Mouse (Mus musculus): ENCODE data around the gene Lima1. TPM values are rescaled to one million over a fixed set of nuclear protein-coding genes. Genes with fewer than 3 reads are reported as not detected.
"Not testable (repeated sequence)": the region's sequence is repeated elsewhere in the genome, so short reads cannot be mapped to it uniquely, and the experiment has no call there.

Lima1 gene
- total RNA-seq, 4 experiments from 2014 or later: 11.0 to 14.6 (median 13.1) TPM

GRCm38 (mm10) chr15:99837561-99837960 is 37.7 kb downstream of the Lima1 start:
- no peak for DNase-seq (ENCODE audit: low spot score in 2 of 2)

GRCm38 (mm10) chr15:99835191-99835590 is 40.1 kb downstream of the Lima1 start:
- no peak for DNase-seq (ENCODE audit: low spot score in 2 of 2)

- no peak for DNase-seq (ENCODE audit: low spot score in 2 of 2)
Measured at GRCm38 (mm10) chr15:99834681-99835080, 40.6 kb downstream of the Lima1 start.

DNA sequence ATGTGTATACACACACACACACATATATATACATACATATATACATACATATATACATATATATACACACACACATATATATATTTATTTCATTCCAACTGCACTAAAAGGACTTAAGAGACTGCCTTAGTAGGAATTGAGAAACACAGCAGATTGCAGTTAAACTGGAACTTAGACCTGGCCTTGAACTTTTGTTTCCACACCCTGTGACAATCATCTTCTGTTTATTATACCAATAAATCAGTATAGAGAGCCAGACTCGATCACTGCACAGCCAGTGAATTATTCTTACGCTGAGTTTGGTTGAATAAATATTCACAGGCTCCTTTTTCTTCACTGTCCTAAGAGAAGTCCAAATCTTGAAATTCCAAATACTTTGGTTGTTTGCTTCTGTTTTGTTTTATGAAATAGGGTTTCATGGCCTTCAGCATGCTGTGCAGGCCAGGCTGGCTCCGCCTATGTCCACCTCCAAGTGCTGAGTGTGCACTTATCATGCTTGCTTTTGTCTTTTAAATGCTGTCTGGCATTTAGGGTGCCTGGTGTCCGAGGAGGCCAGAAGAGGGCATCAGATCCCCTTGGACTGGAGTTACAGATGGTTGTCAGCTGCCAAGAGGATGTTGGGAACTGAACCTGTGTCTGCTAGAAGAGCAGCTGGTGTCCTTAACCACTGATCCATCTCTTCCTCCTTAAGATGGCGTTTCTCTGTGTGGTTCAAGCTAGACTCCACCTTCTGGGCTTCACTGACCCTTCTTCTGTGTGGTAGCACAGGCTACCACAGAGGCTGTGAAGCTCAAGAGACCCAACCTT is 41.4 kb downstream of the Lima1 start:
- DNase-seq (ENCODE audit: low spot score in 2 of 2): no peak

- DNase-seq (ENCODE audit: low spot score in 2 of 2): no peak
Measured at GRCm38 (mm10) chr15:99831535-99831934, 43.7 kb downstream of the Lima1 start.

- no peak for DNase-seq (ENCODE audit: low spot score in 2 of 2)
Measured at GRCm38 (mm10) chr15:99828061-99828460, 47.2 kb downstream of the Lima1 start.

GRCm38 (mm10) chr15:99826210-99826888 is 48.9 kb downstream of the Lima1 start:
- DNase-seq (ENCODE audit: low spot score in 2 of 2): no peak

DNA sequence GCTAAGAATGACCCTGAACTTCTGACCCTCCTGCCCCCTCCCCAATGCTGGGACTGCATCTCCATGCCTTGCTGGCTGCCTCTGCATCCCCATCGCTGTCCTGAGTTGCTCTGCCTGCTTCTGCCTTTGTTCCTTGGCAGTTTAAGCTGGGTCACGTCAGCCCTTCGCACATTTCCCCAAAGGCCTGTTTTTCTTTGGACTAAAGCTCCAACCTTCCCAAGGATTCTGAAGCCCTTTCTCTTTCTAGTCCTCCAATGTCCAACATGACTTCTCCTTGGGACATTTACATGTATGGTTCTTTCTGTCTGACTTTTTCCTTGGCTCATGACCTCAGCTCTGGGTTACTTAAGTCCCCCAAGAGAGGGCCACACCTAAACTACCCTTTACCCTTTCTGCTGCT is 50.0 kb downstream of the Lima1 start:
- DNase-seq (ENCODE audit: low spot score in 2 of 2): no peak

DNA sequence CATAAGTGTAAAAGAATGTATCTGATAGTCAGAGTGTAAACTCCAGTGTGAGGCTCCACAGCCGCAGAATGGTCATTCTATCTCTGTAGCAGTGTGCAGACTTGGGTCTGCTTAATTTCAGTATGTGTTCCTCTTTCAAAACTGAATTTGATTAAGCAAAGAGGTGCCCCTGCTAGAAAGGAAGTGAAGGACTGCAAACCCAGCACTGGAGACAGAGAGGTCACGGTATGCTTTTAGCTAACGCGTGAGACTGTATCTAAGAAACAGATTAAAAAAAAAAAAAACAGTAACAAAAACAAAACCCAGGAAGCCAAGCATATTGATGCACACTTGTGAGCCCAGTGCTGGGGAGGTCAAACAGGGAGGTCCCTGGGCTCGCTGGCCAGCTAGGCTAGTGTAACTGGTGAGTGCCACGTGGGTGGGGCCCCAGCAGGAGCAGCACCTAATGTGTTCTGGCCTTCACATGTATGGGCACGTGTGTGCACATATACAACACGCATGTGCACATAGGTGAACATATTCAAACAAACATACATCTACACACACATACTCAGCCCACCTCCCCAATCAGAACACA is 51.8 kb downstream of the Lima1 start:
- DNase-seq (ENCODE audit: low spot score in 2 of 2): no peak

- DNase-seq (ENCODE audit: low spot score in 2 of 2): not testable (repeated sequence)
Measured at GRCm38 (mm10) chr15:99822501-99822900, 52.8 kb downstream of the Lima1 start.

DNA sequence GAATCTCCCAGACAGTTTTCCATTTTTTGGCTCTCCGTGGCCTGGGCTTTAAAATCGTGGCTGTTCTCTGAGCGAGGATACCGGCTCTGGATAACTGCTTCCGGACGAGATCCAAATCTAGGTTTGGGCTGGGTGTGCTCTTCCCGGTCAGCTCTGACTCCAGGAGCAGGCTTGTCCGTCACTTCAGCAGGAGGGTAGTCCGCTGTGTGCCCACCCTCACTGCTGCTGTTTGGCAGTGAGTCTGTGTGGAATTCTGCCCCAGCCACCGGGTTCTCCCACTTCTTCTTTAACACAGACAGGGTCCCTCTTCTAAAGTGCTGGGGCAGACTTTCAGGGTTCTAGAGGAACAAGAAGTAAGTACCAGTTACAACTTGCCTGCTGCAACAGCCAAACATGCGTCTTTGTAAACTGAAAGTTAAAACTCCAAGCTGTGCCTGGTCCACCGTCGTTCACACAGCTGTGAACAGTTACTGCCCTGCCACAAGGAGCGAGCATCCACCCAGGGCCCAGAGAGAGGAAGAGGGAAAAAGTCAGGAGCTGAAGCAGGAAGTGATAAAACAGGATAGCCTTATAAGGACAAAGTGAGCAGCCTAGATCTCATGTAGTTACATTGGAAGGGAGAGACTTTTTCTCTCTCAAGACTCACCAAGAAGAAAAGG is 55.5 kb downstream of the Lima1 start:
- DNase-seq (ENCODE audit: low spot score in 2 of 2): no peak

- no peak for DNase-seq (ENCODE audit: low spot score in 2 of 2)
Measured at GRCm38 (mm10) chr15:99819109-99819440, 56.2 kb downstream of the Lima1 start.

GRCm38 (mm10) chr15:99818321-99819108 is 56.7 kb downstream of the Lima1 start:
- peak in 1 of 2 experiments; percentile 24 for DNase-seq (ENCODE audit: low spot score in 2 of 2)

DNA sequence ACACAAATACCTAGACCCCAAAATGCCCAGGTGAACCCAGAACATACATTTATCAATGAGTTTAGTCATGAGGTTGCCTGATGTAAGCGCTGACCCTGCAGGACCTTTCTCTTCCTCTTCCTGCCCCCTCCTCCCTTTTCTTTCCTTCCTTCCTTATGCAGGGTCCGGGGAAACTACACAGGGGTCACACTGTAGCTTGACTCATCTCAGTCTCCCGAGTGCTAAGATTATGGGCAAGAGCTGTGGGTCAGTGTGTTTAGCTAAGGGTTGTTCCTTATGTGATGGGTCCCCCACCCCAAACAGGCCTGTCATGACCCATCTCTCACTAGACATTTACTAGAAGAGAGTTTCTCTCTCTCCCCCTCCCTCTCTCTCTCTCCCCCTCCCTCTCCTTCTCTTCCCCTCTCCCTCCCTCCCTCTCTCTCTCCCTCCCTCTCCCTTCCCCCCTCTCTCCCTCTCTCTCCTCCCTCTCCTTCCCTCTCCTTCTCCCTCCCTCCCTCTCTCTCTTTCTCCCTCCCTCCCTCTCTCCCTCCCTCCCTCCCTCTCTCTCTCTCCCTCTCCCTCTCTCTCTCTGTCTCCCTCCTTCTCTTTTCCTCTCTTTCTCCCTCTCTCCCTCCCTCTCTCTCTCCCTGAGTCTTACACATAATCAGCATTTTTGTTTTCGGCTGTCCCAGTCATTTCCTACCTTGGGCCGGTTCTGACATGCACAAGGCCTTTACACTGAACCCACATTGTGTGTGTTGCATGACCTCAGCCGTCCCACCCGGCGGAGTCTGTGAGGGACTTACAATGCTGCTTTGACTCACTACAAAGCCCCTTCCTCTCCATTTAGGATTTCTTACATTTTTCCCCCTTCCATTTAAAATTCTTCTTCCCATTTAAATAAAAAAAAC is 57.7 kb downstream of the Lima1 start:
- no peak for DNase-seq (ENCODE audit: low spot score in 2 of 2)

DNA sequence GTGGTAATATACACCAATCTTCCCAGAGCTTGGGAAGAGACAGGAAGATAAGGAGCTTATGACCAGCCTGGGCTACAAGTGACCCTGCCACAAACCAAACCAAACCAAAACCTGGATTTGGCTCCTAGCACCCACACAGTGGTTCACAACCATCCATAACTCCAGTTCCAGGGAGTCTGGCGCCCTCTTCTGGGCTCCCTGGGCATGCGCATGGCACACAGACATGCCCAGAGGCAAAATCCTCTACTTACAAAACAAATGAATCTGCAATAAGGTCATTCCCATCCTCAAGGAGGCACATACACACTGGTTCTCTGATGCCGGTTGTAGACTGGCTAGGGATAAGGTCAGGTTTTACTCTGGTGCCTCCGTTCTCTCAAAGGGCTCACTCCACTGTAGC is 59.3 kb downstream of the Lima1 start:
- no peak for DNase-seq (ENCODE audit: low spot score in 2 of 2)

- no peak for DNase-seq (ENCODE audit: low spot score in 2 of 2)
Measured at GRCm38 (mm10) chr15:99814554-99815260, 60.5 kb downstream of the Lima1 start.

GRCm38 (mm10) chr15:99813639-99814038 is 61.6 kb downstream of the Lima1 start:
- no peak for DNase-seq (ENCODE audit: low spot score in 2 of 2)

DNA sequence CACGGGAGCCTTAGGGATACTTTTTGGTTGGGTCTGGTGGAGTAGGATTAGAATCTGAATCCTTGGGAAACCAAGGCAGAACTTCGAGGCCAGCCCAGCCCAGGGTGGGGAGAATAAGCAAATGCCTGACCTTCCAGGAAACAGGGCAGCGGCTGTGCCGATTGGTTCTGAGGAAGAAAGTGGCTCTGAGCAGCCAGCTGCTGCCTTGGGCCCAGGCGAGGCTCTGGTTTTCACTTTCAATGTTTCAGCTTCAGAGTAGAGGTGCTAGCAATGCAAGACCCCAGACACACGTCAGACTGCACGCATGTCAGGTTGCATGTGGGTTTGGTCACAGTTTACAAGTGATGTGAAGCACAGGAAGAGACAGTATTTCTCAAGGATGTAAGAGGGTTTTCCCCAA is 63.2 kb downstream of the Lima1 start:
- DNase-seq (ENCODE audit: low spot score in 2 of 2): no peak
